In genomic region chr4:133966271-133966940, GRCm38 (mm10) we compare ENCODE assay signal across 8 mouse cellular contexts. TPM values are rescaled to one million over a fixed set of nuclear protein-coding genes. Genes with fewer than 3 reads are reported as not detected.
DNase-seq lines count a peak whose midpoint lies in the region; ATAC-seq and TF ChIP-seq lines count a peak whose summit lies in the region.

No protein-coding gene starts in this region.

- no peaks in the 10 kb centered on the region; the same call in 1 of the 2 replicates for H3K36me3 ChIP-seq in kidney, adult 2 months (ENCODE audit: control insufficient read depth, insufficient read depth, low read length)
- peaks cover 5 to 14% of the 10 kb centered on the region in 2 experiments; a peak in 3 of 4 replicates for H3K36me3 ChIP-seq in MEL (ENCODE audit: control insufficient read depth in 1 of 2, insufficient read depth in 2 of 2, low read length in 2 of 2)
- H3K36me3 ChIP-seq in hindbrain, embryonic 12.5 days = peaks cover 34% of the 10 kb centered on the region
- H3K36me3 ChIP-seq in midbrain, embryonic 12.5 days = peaks cover 34% of the 10 kb centered on the region

- no peak for TF ChIP-seq CTCF in kidney, adult 2 months (conservative IDR thresholded peaks at IDR 0.05; ENCODE audit: insufficient read depth, insufficient read length, low read depth, low read length)
- TF ChIP-seq CTCF in MEL (IDR thresholded peaks at IDR 0.05 in 2 of 3, conservative IDR thresholded peaks at IDR 0.05 in 1 of 3; ENCODE audit: control insufficient read depth in 1 of 3, insufficient read depth in 1 of 3, low read depth in 2 of 3, low read length in 3 of 3, poor library complexity in 1 of 3, severe bottlenecking in 1 of 3) = no peak

- H3K9ac ChIP-seq in MEL (ENCODE audit: control insufficient read depth, low read depth, low read length, poor library complexity, severe bottlenecking) = peak overlapping the region; percentile 99
- H3K9ac ChIP-seq in hindbrain, embryonic 12.5 days = peak overlapping the region; percentile 39
- peak overlapping the region; percentile 92 for H3K9ac ChIP-seq in midbrain, embryonic 12.5 days (replicated peaks)

- no peaks in the 10 kb centered on the region for H3K9me3 ChIP-seq in MEL (replicated peaks; ENCODE audit: insufficient read depth, low read length)
- no peaks in the 10 kb centered on the region for H3K9me3 ChIP-seq in hindbrain, embryonic 12.5 days (replicated peaks)
- no peaks in the 10 kb centered on the region for H3K9me3 ChIP-seq in midbrain, embryonic 12.5 days

- peaks cover 4% of the 10 kb centered on the region; the same call in 1 of the 2 replicates for H3K4me1 ChIP-seq in kidney, adult 2 months (ENCODE audit: control insufficient read depth, insufficient read depth, low read length)
- H3K4me1 ChIP-seq in MEL (ENCODE audit: control insufficient read depth in 1 of 2, insufficient read depth in 2 of 2, low read length in 2 of 2) = peaks cover 0 to 8% of the 10 kb centered on the region in 2 experiments; a peak in 1 of 4 replicates
- peaks cover 45% of the 10 kb centered on the region for H3K4me1 ChIP-seq in hindbrain, embryonic 12.5 days
- H3K4me1 ChIP-seq in midbrain, embryonic 12.5 days = peaks cover 48% of the 10 kb centered on the region

- ATAC-seq in hindbrain, embryonic 12.5 days (ENCODE audit: low FRiP score) = no peak
- ATAC-seq in midbrain, embryonic 12.5 days (ENCODE audit: low FRiP score, low read depth) = no peak

- peak overlapping the region; percentile 87 for H3K4me2 ChIP-seq in hindbrain, embryonic 12.5 days (replicated peaks)
- peak overlapping the region; percentile 96 for H3K4me2 ChIP-seq in midbrain, embryonic 12.5 days (replicated peaks)

- peak overlapping the region; percentile 54; the same call in 1 of the 2 replicates for H3K27ac ChIP-seq in kidney, adult 2 months (ENCODE audit: insufficient read depth, low read depth, low read length)
- H3K27ac ChIP-seq in MEL (ENCODE audit: control insufficient read depth, low read depth, low read length) = peak overlapping the region; percentile 7; the same call in 1 of the 2 replicates
- H3K27ac ChIP-seq in hindbrain, embryonic 12.5 days = peak overlapping the region; percentile 100; the same call in 1 of the 2 replicates
- peak overlapping the region; percentile 98 for H3K27ac ChIP-seq in midbrain, embryonic 12.5 days (replicated peaks)

- H3K27me3 ChIP-seq in kidney, adult 2 months (replicated peaks; ENCODE audit: control insufficient read depth, insufficient read depth, low read length) = no peaks in the 10 kb centered on the region
- H3K27me3 ChIP-seq in MEL (ENCODE audit: control insufficient read depth in 1 of 2, insufficient read depth in 2 of 2, low read length in 2 of 2) = no peaks in the 10 kb centered on the region
- H3K27me3 ChIP-seq in hindbrain, embryonic 12.5 days = no peaks in the 10 kb centered on the region
- no peaks in the 10 kb centered on the region for H3K27me3 ChIP-seq in midbrain, embryonic 12.5 days

- no peak for TF ChIP-seq RAD21 in MEL (IDR thresholded peaks at IDR 0.05; ENCODE audit: low read depth, low read length)

- 29% methylated on average over 12 of the region's 12 CpGs for WGBS in kidney, adult 2 months
- WGBS in hindbrain, embryonic 12.5 days = 54% methylated on average over 12 of the region's 12 CpGs
- 50% methylated on average over 12 of the region's 12 CpGs for WGBS in midbrain, embryonic 12.5 days

- no peak for TF ChIP-seq POLR2A in kidney, adult 2 months (IDR thresholded peaks at IDR 0.05; ENCODE audit: low read depth, low read length)
- no peak for TF ChIP-seq POLR2A in MEL (IDR thresholded peaks at IDR 0.05; ENCODE audit: control insufficient read depth in 1 of 2, insufficient read depth in 1 of 2, low read depth in 1 of 2, low read length in 2 of 2, poor library complexity in 1 of 2)

- peaks cover 11% of the 10 kb centered on the region for H3K79me2 ChIP-seq in MEL (ENCODE audit: control insufficient read depth, insufficient read depth, low read length, poor library complexity)

- no peak for TF ChIP-seq EP300 in MEL (IDR thresholded peaks at IDR 0.05; ENCODE audit: low read depth in 1 of 2, low read length in 2 of 2)

- no peak for DNase-seq in kidney, adult 2 months
- no peak for DNase-seq in kidney, adult 11 months
- DNase-seq in MEL (ENCODE audit: low read depth, low spot score) = no peak
- DNase-seq in MN1 (ENCODE audit: low spot score) = no peak
- DNase-seq in cerebellum, postnatal 14 days = no peak
- no peak for DNase-seq in adrenal gland, adult 8-10 months

- H3K4me3 ChIP-seq in kidney, adult 2 months (ENCODE audit: insufficient read depth, low read depth, low read length) = peak overlapping the region; percentile 70
- H3K4me3 ChIP-seq in MEL (ENCODE audit: control insufficient read depth in 1 of 2, insufficient read depth in 1 of 2, low read depth in 2 of 2, low read length in 2 of 2) = peak overlapping the region; percentile 65 to 77
- H3K4me3 ChIP-seq in hindbrain, embryonic 12.5 days = peak overlapping the region; percentile 79
- H3K4me3 ChIP-seq in midbrain, embryonic 12.5 days = peak overlapping the region; percentile 62

TF ChIP-seq in MEL, 35 proteins besides CTCF, POLR2A, EP300 and RAD21:
- no peak for TF ChIP-seq CHD2 (IDR thresholded peaks at IDR 0.05; ENCODE audit: low read length)
- no peak for TF ChIP-seq NRF1 (IDR thresholded peaks at IDR 0.05; ENCODE audit: insufficient read depth, low read depth, low read length, poor library complexity, severe bottlenecking)
- TF ChIP-seq POLR2AphosphoS5 (IDR thresholded peaks at IDR 0.05; ENCODE audit: borderline replicate concordance, low read depth, low read length) = no peak
- TF ChIP-seq JUND (IDR thresholded peaks at IDR 0.05; ENCODE audit: low read depth, low read length) = no peak
- no peak for TF ChIP-seq UBTF (IDR thresholded peaks at IDR 0.05; ENCODE audit: borderline replicate concordance, insufficient read depth, low read depth, low read length)
- TF ChIP-seq E2F4 (IDR thresholded peaks at IDR 0.05; ENCODE audit: borderline replicate concordance, low read depth, low read length) = no peak

RNA-seq across cellular contexts. Expression of gene Hmgn2, which starts 2.0 kb away (rescaled TPM):
- polyA plus RNA-seq in kidney, adult 2 months (2012; rRNA removed) = 12.2 and 21.9 TPM in 2 replicates
- 125 and 131 TPM in 2 replicates for total RNA-seq in MEL (2012; rRNA removed)
- 100 to 1,000 TPM; 186 to 230 TPM for polyA plus RNA-seq in MEL (2012; ENCODE audit: insufficient read depth in 1 of 2, insufficient read length in 2 of 2, low read depth in 1 of 2, low replicate concordance in 2 of 2, missing spikeins in 1 of 2)
- polyA plus RNA-seq in hindbrain, embryonic 12.5 days (2016; fragmentation: Nextera tagmentation; extraction: Ambion mirVana) = 2,290 and 2,342 TPM in 2 replicates
- polyA plus RNA-seq in midbrain, embryonic 12.5 days (2016; fragmentation: Nextera tagmentation; extraction: Ambion mirVana) = 3,003 and 3,059 TPM in 2 replicates
- total RNA-seq in adrenal gland, adult 8-10 months (2022) = 100 to 1,000 TPM; 127 to 139 (median 136) TPM

RNA-seq across cellular contexts. Expression of gene Dhdds, which starts 34.3 kb away (rescaled TPM):
- 32.0 and 37.0 TPM in 2 replicates for polyA plus RNA-seq in kidney, adult 2 months (2012; rRNA removed)
- total RNA-seq in MEL (2012; rRNA removed) = 15.9 and 19.0 TPM in 2 replicates
- polyA plus RNA-seq in MEL (2012; ENCODE audit: insufficient read depth in 1 of 2, insufficient read length in 2 of 2, low read depth in 1 of 2, low replicate concordance in 2 of 2, missing spikeins in 1 of 2) = 10 to 100 TPM in 1 of 2 experiments, not detected in 1; 37.7 TPM
- polyA plus RNA-seq in hindbrain, embryonic 12.5 days (2016; fragmentation: Nextera tagmentation; extraction: Ambion mirVana) = 43.1 and 44.1 TPM in 2 replicates
- 36.8 and 43.9 TPM in 2 replicates for polyA plus RNA-seq in midbrain, embryonic 12.5 days (2016; fragmentation: Nextera tagmentation; extraction: Ambion mirVana)
- 10 to 100 TPM; 48.8 to 57.7 (median 57.0) TPM for total RNA-seq in adrenal gland, adult 8-10 months (2022)

RNA-seq across cellular contexts. Expression of gene Lin28a, which starts 52.2 kb away (rescaled TPM):
- not detected in 2 replicates for polyA plus RNA-seq in kidney, adult 2 months (2012; rRNA removed)
- total RNA-seq in MEL (2012; rRNA removed) = not detected in 2 replicates
- under 1 TPM in 1 of 2 experiments, not detected in 1; 0.01 TPM for polyA plus RNA-seq in MEL (2012; ENCODE audit: insufficient read depth in 1 of 2, insufficient read length in 2 of 2, low read depth in 1 of 2, low replicate concordance in 2 of 2, missing spikeins in 1 of 2)
- 1.4 TPM in 2 replicates for polyA plus RNA-seq in hindbrain, embryonic 12.5 days (2016; fragmentation: Nextera tagmentation; extraction: Ambion mirVana)
- polyA plus RNA-seq in midbrain, embryonic 12.5 days (2016; fragmentation: Nextera tagmentation; extraction: Ambion mirVana) = 3.3 and 3.4 TPM in 2 replicates
- total RNA-seq in adrenal gland, adult 8-10 months (2022) = not detected

Comparison
In these comparisons a context has a peak if more than half of its experiments do, and no peak if none do; other contexts are left out.
1. H3K27ac ChIP-seq: peak in every context shown above with its lines; median percentile 100 in hindbrain, embryonic 12.5 days; 98 in midbrain, embryonic 12.5 days; 54 in kidney, adult 2 months; 7 in MEL.
2. H3K9ac ChIP-seq: peak in every context shown above with its lines; median percentile 99 in MEL; 92 in midbrain, embryonic 12.5 days; 39 in hindbrain, embryonic 12.5 days.